Mouse (Mus musculus): ENCODE data around the gene Olfr146.

The Olfr146 gene

DNA sequence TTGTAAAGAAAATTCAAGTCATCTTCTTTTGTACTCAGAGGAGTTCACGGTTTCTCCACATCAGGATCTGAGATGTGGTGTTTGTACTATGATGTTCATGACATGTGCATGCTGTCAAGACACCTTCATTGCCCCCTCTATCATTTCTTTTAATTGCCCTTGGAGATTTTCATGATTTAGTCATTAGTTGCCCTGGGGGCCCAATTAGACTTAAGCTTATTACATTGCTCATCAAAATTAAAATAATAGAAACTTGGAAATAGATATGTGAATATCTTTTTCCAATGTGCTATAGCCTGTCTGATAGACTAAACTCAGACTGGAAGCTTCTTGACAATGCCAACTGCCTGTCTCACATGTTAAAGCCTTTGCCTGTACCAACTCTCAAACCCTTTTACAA lies at the start of gene Olfr146:
Gene Olfr146, minus strand, starts transcription at position 101 of the 400 bp plus-strand sequence.
- DNase-seq (ENCODE audit: low spot score in 2 of 2) = no peak

DNA sequence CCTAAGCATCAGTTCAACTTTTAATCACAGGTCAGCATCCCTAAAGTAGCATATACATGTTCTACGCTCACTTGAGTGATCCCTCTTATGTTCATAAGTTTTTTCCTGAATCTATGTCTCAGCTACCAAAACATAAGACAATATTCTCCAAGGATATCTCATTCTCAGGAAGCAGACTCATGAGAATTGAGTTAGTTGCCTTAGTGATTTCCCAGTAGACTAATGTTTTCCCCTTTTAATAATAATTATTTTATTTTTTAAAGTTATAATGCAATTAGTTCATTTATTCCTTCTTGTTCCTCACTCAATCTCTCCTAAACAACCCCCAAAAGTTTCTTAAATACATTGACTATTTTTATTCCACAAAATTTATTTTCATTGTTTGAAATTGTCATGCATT lies 41.7 kb upstream of the Olfr146 start, which contains the start of gene Olfr937:
Gene Olfr937, minus strand, starts transcription at position 101 of the 400 bp plus-strand sequence.
- no peak for DNase-seq (ENCODE audit: low spot score in 2 of 2)

DNA sequence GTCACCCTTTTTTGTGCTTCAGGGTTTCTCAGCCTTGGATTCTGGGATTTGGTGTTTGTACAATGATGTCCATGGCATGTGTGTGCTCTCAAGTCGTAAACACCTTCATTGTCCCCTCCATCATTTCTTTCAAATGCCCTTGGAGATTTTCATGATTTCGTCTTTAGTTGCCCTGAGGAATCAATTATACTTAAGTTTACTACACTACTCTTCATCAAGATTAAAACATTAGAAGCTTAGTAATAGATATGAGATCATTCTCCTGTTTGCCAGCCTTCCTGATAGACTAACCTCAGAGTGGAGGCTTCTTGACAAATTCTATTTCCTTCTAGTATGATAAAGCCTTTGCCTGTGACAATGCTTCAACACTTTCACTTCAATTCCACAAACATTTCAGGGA lies 23.6 kb downstream of the Olfr146 start, which contains the start of gene Olfr935:
Gene Olfr935, minus strand, starts transcription at position 101 of the 400 bp plus-strand sequence.
- DNase-seq (ENCODE audit: low spot score in 2 of 2) = no peak

DNA sequence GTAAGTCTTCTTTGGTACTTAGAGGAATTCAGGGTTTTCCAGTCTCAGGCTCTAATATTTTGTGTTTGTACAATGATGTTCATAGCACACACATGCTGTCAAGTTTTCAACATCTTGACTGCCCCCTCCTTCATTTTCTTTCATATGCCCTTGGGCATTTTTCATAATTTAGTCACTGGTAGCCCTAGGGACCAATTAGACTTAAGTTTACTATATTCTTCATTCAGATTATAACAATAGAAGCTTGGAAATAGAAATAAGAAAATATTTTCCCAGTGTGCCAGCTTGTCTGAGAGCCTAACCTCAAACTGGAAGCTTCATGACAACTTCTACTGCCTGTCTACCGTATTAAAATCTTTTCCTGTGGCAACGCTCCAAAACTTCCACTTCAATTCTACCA lies 35.0 kb downstream of the Olfr146 start, which contains the start of gene Olfr934:
Gene Olfr934, minus strand, starts transcription at position 101 of the 400 bp plus-strand sequence.
- DNase-seq (ENCODE audit: low spot score in 2 of 2) = no peak

DNA sequence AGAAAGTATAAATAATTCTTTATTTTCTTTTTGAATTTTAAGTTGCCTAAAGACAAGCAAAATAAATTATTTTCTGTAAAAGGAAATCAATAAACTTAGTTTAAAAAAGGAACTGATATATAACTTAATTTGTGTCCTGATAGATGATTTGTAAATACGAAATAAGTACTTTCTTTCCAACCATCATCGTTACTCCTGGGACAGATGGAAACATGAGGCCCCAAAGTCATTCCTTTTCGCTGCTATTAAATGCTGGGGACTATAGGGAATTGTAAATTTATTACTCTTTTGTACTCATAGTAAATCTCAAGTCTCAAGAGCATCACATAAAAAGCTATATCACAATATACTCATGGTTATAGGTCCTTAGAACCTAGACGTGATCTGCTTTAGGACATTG lies 51.2 kb downstream of the Olfr146 start, which contains the start of gene Olfr933:
Gene Olfr933, plus strand, starts transcription at position 301 of the 400 bp plus-strand sequence.
- DNase-seq (ENCODE audit: low spot score in 2 of 2) = no peak

Measured in urinary bladder, postnatal 4 days (tissue).